Mouse (Mus musculus) kidney, postnatal 4 days (tissue): ENCODE measurements at regions not wholly inside any gene's neighbourhood (a gene's known extent, or its start where the extent isn't known, plus 50 kb on each side); places are given as distances from the start of the nearest gene placed in this dataset.
A peak's percentile ranks its signal among the peaks of the same experiment; 100 is the strongest.

ENCODE experiments used
- DNase-seq, 2 experiments: peaks; one replicate each; pipeline ENCODE4 v3.0.0; 2021; ENCODE audit warnings: mixed read lengths in 2 of 2

DNA sequence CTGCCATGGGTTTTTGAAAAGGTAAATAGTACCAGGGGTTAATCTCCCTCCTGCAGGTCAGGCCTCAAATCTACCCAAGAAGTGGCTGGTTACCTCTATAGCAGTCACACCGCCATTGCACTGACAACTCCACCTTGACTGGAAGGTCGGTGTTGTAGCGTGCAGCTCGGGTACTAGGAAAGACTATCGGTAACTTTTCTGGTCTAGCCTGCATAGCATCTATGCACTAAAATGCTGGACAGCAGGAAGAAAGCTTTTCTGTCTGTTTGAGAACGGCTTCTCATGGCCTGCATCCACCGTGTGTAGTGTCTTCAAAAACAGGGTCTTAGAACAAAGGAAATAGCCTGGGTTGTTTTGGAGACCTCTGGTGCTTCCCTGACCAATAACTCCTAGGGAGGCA is 88.8 kb downstream of the Bms1 start:
- DNase-seq = no peak

DNA sequence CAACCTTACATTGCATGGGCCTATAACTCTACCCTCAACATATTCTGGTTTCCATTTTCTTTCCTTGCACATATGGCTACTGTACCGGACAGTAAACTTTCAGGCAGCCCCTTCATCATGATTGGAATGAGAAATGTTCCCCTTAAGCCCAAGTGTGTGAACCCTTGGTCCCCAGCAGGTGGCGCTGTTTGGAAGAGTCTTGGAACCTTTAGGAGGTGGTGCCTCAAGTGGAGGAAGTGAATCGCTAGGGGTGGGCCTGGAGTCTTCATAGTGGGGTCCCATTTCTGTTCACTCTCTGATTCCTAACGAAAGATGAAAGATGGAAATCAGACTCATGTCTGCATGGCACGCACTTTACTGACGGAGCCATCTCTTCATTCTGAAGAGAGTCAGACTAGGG is 91.8 kb downstream of the Bms1 start:
- DNase-seq = no peak

DNA sequence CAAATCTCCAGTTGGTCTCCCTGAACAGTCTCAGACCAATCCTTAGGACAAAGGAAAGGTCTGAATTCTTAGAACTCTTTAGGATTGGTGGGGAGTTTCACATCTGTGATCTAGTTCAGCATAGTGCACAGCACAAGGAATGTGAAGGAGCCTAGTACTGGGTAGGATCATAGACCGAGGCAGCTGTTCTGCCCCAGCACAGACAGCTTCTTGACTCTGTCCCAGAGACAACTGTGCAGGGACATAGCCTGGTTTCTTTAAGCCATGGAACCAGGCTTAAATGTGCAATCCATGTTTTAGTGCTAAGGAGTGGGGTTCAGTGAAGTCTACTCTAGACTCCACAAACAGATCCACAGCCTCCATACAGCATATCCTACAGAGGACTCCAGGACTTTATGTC is 93.6 kb downstream of the Bms1 start:
- DNase-seq = no peak

DNA sequence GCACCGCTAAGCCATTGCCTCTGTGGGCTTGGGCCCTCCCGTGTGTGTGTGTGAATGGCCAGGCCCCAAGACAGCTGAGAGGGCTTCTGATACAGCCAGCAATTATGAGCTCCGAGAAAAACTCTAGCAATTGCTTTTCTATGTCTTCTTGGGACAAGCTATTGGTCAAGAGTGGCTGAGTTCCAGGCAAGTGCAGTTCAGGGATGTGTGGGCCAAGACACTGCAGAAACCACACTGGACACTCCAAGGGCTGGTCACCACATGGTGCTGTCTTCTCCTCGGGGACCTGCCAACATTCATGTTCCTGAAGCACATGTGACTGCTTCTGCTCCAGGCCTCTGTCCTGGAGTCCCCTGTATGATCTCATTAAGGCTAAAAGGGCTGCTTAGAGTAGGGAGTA is 94.7 kb downstream of the Bms1 start:
- DNase-seq = no peak

DNA sequence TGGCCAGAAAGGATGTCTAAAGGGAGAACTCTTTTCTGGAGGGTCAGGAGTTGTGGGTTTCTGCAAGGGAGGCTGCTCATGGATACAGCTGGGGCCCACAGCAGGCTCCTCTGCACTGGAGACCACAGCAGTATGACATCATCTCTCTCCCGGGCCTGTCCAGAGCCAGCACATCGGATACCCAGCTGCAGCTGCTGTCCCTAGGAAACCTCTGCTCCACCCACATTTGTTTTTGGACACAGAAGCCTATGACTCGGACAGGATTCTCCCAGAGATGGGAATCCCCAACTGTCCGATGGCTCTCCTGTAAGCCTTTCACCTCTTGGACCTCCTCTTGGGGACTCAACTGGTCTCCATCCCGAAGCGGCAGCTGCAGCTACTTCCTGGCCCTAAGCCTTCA is 96.2 kb downstream of the Bms1 start:
- no peak for DNase-seq

DNA sequence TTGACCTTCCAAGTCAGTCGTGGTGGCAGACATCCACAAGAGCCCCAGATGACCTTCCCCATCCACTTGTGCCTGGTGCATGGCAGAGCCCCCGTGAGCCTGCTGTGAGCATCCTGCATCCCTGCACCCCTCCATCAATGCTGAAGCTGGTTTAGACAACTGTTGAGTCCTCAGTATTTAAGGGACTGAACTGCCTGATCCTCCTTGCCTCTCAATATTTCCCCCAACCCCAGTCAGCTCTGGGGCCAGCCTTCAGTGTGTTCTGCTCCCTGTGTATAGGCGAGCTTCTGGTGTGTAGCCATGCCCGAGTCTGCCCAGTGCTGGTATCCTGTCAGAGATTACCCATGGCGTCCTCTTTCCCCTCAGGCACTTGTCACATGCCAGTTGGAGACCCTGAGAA is 96.6 kb downstream of the Bms1 start:
- no peak for DNase-seq

DNA sequence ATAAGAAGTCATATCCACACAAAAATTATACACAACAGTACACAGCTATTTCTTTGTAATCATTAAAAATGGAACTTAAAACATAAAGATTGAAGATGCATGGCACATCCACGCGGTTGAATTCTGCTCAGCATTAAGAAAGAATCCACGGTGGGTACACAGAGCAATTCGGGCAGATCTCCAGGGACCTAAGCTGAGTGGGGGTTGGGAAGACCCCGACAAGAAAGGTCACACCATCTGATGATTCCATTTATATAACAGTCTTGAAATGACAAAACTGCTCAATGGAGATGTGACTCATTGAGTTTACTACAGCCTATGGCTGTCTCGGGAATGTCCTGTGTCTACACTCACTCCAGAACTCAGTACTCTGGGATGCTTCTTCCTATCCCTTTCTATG is 97.2 kb downstream of the Bms1 start:
- DNase-seq = no peak

DNA sequence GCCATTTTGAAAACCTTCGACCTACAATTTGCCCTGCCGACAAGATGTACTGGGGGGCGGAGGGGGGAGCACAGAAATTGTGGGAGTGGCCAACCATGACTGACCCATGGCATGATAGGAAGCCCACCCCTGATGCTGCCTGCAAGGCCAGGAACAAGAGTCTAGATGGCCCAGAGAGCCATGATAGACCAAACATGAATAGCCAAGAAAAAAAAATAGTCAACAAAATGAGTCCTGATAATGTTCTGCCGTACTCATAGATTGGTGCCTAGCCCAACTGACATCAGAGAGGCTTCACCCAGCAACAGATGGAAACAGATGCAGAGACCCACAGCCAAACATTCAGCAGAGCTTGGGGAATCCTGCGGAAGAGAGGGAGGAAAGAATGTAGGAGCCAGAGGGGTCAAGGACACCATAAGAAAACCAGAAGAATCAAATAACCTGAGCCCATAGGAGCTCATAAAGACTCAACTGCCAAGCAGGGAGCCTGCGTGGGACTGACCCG is 99.2 kb downstream of the Bms1 start:
- no peak for DNase-seq

DNA sequence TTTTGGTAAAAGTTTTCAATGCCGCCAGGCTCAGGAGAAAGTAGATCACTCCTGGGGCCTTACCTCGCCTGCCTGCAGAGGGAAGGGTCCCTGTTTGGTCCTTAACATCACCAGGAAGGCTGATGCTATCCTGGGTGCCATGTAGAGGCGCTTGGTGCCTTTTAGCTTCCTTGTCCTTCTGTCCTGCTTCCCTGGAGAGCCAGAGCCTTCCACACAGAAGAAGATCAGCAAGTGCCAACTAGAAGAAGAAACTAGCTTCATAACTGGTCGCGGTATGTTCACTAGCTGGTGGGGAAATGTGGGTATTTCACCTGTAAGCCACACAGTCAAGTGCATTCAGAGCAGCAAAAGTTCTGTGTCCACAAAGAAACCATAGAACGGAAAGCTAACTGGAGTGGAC is 103.4 kb downstream of the Bms1 start:
- DNase-seq = no peak

DNA sequence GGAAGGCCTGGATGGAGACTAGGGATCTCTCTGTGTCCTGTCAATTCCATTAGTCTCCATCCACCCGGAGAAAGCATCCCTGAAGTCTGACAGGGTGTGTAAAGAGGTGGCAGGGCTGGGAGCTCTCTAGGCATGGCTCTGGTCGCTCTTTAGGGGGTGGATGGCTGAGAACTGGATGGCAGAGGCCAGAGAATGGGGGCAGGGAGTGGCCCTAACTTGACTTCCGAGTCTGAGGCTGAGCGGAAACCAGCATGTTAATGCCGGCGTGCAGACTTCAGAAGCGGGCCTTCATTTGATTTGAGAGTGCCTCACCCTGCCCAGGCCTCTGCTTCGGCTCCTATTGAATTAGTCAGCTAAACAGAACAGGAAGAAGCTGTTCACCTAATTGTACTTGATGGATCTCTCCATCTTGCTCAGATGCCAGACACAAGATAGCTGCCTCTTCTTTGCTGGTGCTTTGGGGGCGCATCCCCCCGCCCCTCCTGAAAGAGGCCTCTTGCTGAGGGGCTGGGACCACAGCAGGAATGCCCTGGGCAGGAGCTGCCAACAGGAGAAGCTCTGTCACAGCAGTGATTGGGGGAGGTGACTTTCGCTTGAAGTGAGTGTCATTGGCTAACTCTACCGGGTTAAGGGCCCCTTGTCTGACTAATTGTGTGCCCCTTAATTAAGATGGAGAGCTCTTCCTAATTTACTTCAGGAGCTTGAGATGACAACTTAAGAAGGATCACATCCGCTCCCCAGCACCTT is 104.2 kb downstream of the Bms1 start:
- DNase-seq = no peak

DNA sequence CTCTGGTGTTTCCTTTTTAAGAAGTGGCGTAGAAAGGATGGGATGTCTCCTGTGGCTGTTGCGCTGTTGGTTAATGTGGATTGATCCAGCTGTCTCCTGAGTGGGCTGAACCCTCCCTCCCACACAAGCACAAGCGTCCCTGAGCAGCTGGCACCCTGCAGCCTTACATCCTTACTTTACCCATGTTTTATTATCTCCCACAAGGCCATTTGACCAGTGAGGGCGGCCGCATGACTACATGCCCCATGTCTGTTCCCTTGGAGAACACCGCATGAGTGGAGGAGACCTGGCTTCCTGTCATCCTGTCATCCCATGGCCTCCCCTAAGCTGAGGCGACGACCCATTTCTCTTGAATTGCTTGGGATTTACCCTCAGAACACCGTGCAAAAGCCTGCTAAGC is 108.2 kb downstream of the Bms1 start:
- no peak for DNase-seq

DNA sequence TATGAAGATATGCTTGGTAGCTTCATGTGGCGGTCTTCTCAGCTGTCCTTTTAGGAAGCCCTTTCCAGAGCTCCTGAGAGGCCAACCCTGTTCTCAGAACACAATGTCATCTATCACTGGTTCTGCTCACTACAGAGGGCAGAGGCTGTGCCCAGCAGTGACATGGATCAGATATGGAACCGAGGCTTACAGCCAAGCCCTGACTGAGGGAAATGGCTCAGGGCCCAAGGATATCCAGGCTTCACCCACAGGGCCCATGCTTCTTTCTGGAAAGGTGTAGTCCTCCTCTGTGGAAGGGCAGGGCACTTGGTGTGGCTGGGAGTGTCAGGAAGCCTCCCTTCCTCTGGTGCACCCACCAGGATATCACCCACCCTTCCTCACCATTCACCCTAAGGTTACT is 109.4 kb downstream of the Bms1 start:
- DNase-seq = no peak

DNA sequence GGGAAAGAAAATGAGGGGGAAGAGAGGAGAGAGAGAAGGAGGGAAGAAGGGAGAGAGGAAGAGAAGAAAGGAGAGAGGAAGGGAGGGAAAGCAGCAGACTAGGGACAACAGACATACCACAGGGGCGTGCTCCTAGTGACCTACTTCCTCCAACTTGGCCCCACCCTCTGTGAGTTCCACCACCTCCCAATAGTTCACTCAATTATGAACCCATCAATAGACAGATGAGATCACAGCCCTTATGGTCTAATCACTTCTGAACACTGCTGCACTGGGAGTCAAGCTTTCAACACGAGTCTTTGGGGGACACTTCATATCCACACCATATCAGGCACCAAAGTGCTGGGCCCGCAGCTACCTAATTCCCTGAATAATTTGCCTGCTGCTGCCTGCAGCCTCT is 110.7 kb downstream of the Bms1 start:
- no peak for DNase-seq

DNA sequence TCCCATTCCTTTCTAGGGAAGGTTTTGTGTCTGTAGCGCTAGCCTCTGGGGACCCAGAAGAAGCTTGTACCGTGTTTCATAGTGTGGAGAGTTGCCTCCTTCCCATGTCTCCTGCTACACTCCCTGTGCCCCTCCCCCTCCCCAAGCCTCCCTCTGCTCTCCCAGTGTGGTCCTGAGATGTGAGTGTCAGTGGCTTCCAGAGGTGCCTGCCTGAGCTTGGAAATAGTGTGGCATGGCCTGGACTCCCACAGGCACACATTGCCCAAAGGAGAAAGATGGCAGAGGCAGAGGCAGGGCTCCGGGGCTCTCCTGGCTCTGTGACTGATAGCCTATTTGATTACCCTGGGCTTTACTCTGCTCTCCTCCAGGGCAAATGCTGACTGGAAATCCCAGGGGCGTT is 110.0 kb upstream of the Ret start:
- DNase-seq = no peak

DNA sequence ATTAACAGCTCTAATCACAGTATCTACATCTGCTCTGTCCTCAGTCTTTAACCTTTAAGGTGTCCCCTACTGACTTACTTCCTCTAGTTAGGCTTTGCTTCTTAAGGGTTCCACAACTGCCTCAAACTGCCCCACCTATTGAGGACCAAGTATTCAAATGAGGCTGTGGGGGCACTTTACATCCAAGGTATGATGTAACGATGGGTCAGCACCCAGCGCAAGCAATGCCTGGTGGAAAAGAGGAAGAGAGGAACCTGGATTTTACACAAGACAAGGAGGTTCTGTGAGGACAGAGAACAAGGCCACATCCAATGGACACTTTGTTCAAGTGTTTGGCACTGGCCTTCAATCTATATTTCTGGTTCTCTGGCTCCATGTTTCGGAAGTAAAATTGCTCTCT is 107.7 kb upstream of the Ret start:
- DNase-seq = no peak

DNA sequence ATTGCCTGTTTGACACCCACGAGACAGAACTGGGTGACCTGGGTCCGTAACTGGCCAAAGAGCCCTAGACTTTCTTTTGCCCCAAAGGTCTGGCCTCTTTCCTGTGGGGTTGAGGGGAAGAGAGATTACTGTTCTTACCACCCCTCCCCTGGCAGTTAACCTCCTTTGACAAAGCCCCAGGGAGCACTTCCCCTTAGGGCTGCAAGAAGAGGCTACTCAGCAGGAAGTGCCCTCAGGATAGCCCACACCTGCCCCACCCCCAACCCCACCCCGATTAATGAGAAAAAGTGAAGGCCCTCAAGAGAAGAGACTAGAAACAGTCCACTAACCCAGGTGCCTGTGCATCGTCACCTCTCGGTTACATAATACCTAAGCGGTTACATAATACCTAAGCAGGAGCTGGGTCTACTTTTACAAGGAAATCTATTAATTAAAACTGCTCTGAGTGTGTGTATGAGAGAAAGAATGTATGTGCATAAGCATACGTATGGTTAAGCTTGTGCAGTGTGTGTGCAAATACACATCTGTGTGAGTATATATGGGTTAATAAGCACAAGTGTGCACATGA is 105.3 kb upstream of the Ret start:
- no peak for DNase-seq

DNA sequence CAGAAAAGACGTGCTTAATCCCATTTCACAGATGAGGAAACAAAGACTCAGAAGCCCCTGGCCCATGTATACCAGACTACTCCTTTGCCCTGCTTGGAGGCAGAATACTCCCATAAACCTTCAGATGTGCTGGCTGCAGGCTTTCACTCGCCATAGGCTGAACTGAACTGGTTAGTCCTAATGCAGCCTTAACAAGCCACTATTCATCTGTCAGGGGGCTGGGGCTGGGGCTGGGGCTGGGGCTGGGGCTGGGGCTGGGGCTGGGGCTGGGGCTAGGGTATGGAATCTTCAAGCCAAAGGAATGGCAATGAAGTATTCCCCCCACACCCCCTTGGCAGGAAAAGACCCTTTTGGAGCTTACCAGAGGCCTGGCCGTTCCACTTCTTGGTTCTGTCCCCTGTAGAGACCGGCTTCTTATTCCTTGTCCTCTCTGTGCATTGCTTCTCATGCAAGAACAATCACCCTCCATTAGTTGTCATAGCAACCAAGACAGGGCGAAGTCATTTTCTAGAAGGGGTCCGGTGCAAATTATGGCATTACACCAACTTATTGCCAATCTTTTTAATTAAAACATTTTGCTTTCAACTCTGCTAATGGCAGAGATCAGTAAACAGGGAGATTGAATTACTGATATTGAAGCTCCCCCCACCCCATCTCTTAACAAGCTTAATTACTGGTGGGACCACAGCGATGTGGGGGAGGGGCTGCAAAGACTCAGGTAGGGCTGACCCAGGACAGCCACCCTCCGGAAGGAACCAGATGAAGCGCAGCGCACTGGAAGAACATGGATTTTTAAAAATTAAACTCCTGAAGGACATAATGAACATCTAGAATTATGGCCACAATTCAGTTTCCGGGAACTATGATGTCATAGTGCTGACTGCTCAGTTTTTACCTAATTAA is 104.6 kb upstream of the Ret start:
- DNase-seq = peak in 1 of 2 experiments; percentile 10

DNA sequence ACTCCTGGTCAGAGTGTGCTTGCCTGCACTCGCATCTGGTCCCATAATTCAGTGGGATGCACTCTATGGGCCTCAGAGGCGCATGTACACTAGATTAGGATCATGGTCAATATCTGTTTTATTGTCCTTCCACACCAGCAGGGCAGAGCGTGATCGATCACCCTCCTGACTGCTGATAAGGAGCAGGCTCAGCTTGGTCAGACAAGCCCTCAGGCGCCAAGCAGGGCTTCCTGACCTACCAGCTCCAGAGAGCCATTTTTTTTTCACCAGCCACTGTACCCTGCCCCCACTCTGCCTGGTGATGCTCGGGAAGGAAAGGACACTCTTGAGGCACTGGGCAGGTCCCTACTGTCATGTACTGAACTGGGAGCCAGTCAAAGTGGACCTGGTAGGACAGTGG is 103.3 kb upstream of the Ret start:
- DNase-seq = no peak

DNA sequence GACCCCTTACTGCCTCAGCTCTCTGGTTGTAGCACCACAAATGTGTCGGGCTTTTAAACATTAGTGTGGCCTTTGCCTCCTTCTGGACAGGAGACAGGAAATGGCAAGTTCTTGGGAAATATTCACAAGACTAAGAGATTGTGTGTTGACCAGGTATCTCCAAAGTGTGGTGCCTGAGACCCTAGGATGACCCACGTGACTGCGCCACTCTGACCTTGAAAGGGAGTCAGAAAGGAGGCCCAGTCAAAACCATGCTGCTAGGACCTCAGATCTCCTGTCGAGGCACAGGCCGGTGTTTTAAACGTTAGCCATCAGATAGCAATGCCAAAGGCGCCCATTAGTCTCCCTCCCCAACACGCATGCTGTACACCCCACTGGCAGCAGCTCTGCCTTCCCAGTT is 100.1 kb upstream of the Ret start:
- no peak for DNase-seq

DNA sequence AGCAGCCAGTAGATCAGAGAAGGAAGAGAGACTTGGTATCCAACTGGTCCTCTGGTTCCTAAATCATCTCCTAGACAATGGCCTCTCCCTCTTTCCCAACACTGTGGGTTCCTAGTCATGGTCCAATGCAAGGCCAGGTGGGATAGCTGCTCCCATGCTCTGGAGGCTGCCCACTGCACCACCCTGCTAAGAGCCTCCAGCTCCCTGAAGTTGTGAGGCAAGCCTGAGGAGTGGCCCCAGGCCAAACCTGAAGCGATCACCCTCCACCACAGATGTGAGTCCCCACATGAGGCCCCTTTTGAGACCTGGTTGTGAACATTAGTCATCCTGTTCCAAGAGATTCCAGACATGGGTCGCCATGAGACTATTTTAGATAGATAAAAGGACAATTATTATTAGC is 96.5 kb upstream of the Ret start:
- DNase-seq = no peak

DNA sequence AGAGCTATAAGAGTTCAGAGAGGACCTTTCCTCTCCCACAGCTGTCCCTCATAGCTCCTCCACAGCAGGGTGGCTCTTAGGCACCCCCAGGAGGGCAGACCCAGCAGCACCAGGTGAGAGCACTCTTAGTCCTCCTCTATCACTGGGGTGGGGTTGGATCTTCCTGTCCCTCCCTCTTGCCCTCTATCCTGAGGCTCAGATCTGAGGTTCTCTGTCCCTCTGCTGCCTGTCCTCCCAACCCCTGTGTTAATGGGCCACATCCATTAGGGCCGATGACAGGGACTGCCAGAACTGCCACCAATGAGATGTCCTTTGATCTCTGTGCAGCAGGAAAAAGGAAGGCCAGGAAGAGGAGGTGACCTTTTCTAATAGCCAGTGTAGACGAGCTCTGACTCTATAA is 95.4 kb upstream of the Ret start:
- no peak for DNase-seq

DNA sequence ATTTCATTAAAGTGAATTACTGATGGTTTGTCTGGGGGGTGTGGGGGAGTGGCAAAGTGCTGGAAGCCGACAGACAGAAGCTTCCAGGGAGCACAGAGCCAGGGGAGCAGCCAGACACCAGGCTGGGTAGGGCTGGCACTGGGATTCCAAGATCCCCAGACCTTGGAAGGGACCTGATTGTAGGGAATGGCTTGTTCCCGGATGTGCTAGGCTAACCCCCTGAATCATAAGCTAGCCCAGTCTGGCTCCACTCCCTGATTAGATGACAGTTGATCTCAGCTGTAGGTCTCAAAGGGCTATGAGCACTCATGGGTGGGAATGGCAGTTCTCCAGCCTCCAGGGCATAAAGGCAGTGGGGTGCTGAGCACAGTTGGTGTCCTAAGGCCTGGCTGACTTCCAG is 94.8 kb upstream of the Ret start:
- no peak for DNase-seq

DNA sequence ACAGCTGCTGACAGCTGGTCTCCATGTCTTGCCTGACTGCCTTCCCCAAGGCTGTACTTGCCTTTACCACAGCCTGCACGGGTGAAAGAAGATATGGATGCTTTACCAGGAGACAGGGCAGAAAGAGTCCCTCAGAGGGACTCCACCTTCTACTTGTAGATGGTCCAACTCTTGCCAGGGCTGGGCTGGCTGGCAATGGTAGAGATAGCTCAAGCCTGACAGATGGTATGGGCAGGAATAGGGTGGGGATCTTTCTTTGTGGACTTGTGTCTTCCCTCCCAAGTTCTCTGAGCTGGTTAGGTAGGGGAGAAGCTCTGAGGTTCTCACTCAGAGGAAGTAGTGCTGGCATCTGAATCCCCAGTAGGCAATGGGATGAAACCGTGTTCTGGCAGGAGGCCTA is 93.9 kb upstream of the Ret start:
- DNase-seq = no peak

DNA sequence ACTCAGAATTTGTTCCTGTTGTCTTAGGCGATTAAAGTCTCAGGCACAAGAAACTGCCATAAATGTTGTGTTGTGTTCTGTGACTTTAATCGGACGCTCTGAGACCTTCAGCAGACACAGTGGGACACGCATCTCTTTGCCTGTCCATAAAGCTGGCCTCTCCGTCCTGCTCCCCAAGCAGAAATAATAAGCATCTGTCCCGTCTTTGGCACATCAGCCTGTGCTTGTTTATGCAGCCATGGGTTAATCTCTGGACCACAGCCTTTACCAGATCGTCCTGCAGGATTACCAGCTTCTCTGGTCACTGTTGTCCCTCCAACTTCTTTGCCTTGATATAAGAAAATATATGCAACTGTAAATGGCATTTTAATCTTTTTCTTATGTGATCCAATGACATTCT is 87.7 kb upstream of the Ret start:
- no peak for DNase-seq
